Mouse (Mus musculus) kidney, adult 2 months (tissue): ENCODE results near the gene Kank1.

Experiments
- CTCF ChIP-seq: fragments of 200-500 bp; conservative IDR thresholded peaks from 2 replicates; pipeline ENCODE4 v1.5.1; 2011; ENCODE audit warnings: low read depth, mild to moderate bottlenecking, control low read depth, low read length, moderate library complexity, mixed read lengths; ENCODE audit not compliant: insufficient read depth, insufficient read length
- POLR2A ChIP-seq: fragments of 200-500 bp; IDR thresholded peaks from one replicate; pipeline ENCODE4 v1.6.1; 2011; ENCODE audit warnings: low read depth, low read length, control low read depth

GRCm38 (mm10) chr19:25327633-25328032 lies 90.9 kb downstream of the Kank1 start:
- TF ChIP-seq CTCF: peak; percentile 27; the same call in 1 of the 2 replicates
- TF ChIP-seq POLR2A: no peak
